Mouse (Mus musculus) yolk sac, embryonic 10.5 days (tissue): ENCODE results near the gene Zc3hav1.
A peak's percentile ranks its signal among the peaks of the same experiment; 100 is the strongest.

Experiments
- DNase-seq: peaks from one replicate; pipeline ENCODE4 v3.0.0-alpha.2; 2017; ENCODE audit warnings: low spot score

Zc3hav1 gene

GRCm38 (mm10) chr6:38293708-38294107 lies 60.7 kb downstream of the Zc3hav1 start:
- DNase-seq: no peak

GRCm38 (mm10) chr6:38292871-38293646 lies 61.3 kb downstream of the Zc3hav1 start:
- no peak for DNase-seq

- no peak for DNase-seq
Observed at GRCm38 (mm10) chr6:38284422-38284821, 70.0 kb downstream of the Zc3hav1 start.

- DNase-seq: no peak
Observed at GRCm38 (mm10) chr6:38264466-38264865, 89.9 kb downstream of the Zc3hav1 start.

GRCm38 (mm10) chr6:38263393-38264159 lies 90.8 kb downstream of the Zc3hav1 start:
- DNase-seq: peak; percentile 50

- DNase-seq: no peak
Observed at GRCm38 (mm10) chr6:38261877-38262276, 92.5 kb downstream of the Zc3hav1 start.

GRCm38 (mm10) chr6:38257506-38257905 lies 96.9 kb downstream of the Zc3hav1 start:
- no peak for DNase-seq

- no peak for DNase-seq
Observed at GRCm38 (mm10) chr6:38256793-38257192, 97.6 kb downstream of the Zc3hav1 start.

GRCm38 (mm10) chr6:38255794-38256193 lies 98.6 kb downstream of the Zc3hav1 start:
- DNase-seq: no peak
